In the genomic region with DNA sequence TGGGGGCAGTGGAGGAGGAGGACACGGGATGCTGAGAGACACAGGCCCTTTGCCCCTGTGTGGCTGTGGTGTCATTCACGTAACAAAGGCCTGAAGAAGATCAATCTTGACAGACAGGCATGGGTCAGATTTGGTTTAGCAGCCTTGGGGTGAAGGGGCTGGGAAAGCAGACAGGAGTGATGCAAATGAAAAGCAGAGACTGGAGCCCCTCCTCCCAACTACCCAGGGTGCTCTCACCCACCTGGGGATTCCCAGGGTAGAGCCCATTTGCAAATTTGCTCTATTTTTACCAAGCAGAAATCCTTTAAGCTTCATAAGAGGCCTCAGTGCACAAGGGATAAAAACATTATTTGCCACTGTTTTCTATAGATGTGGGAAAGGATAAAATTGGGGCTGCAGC, we compare ENCODE assay signal across 19 mouse cellular contexts. TPM values are rescaled to one million over a fixed set of nuclear protein-coding genes. Genes with fewer than 3 reads are reported as not detected.
"Had no signal": no experiment of that assay in that cellular context is flagged by ENCODE, and none has a peak within 500 bp of the region (broad histone marks: within the 10 kb centered on the region; RNA-seq: fewer than 3 reads in every experiment).

No protein-coding gene starts in this region.

- H3K9ac ChIP-seq: limb, embryonic 13.5 days; liver, embryonic 14.5 days; neural tube, embryonic 15.5 days; stomach, embryonic 15.5 days had no signal

- H3K9me3 ChIP-seq: limb, embryonic 13.5 days; neural tube, embryonic 15.5 days; stomach, embryonic 15.5 days had no signal

- H3K4me2 ChIP-seq: limb, embryonic 13.5 days; neural tube, embryonic 15.5 days; stomach, embryonic 15.5 days had no signal

- DNase-seq: kidney, adult 11 months; kidney, adult 9 months; kidney, postnatal 36 days; left cerebral cortex, postnatal 4 days; lung, adult 18-20 months; right cerebral cortex, postnatal 4 days; thymus, adult 2 months; thymus, postnatal 36 days had no signal

- H3K4me1 ChIP-seq: limb, embryonic 13.5 days; stomach, embryonic 15.5 days had no signal

- H3K27ac ChIP-seq: kidney, postnatal 0 days; limb, embryonic 13.5 days; liver, embryonic 14.5 days; neural tube, embryonic 15.5 days; stomach, embryonic 15.5 days had no signal

- H3K36me3 ChIP-seq: limb, embryonic 13.5 days; neural tube, embryonic 15.5 days; stomach, embryonic 15.5 days had no signal

- H3K4me3 ChIP-seq: limb, embryonic 13.5 days; myocyte; neural tube, embryonic 15.5 days; stomach, embryonic 15.5 days had no signal

- H3K27me3 ChIP-seq: stomach, embryonic 15.5 days had no signal

RNA-seq across cellular contexts. Expression of a gene that starts 59.3 kb away (rescaled TPM):
- total RNA-seq: layer of hippocampus, adult 18-20 months; layer of hippocampus, postnatal 10 days; left cerebral cortex, postnatal 4 days; liver, adult 2 months; megakaryocyte-erythroid progenitor cell, adult 5-6 weeks had no signal
- polyA plus RNA-seq: liver, adult 2 months; liver, embryonic 14.5 days; neural tube, embryonic 15.5 days; testis, adult 2 months had no signal
